Mouse (Mus musculus) liver (tissue): ENCODE results near the gene Fndc3a.

Source experiments
- DNase-seq: peaks from one replicate; pipeline ENCODE4 v3.0.0-alpha.2; 2020; ENCODE audit warnings: mixed read lengths

Gene Fndc3a

DNA sequence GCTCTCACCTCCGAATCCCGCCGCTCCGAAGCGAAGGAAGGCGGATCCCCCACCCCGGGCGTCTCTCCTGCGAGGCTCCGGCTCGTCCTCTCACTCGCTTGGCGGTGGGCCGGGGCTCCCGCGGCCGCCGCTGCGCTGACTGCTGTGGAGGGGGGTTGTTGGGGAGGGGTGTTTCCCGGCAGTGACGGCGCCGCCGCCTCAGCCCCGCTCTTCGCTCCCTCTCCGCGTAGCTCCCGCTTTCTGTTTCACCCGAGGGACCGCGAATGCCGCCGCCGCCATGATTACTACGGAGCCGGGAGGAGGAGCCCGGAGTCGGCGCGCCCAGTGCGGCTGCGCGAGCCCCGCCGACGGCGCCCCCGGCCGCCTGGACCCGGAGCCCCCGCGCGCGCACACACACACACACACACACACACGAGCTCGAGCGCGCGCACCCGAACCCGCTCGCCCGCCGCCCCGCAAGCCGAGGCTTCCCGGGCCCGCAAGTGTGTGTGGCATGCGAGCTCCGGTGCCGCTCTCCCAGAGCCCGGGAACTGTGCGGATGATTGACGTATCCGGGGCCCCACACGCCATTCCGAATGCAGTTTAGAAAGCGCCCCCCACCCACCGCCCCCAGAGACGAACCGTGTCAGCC lies at the start of gene Fndc3a:
TSS of gene Fndc3a (minus strand) at position 294 of the 631 bp plus-strand sequence.
- DNase-seq: peak; percentile 82

DNA sequence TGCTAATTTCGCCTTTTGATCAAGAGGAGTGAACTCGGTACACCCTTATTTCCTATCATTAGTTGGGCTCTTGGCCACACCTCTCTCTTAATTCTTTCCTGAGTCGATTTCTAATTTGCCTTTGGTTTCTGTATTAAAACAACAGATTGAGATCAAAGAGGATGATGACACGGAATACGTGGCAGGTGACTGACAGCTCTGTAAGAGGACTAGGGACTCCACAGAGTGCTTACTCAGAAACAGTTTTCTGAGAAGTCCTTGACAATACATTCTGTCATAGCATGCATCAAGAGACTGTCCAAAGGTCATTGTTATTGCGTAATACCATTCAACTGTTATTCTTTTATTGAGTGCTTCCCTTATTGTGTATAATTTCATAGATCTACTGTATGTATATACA lies 43.1 kb upstream of the Fndc3a start:
- DNase-seq: no peak

- no peak for DNase-seq
Observed at GRCm38 (mm10) chr14:72750426-72751182, 40.8 kb upstream of the Fndc3a start.

- DNase-seq: no peak
Observed at GRCm38 (mm10) chr14:72748331-72748730, 38.5 kb upstream of the Fndc3a start.

DNA sequence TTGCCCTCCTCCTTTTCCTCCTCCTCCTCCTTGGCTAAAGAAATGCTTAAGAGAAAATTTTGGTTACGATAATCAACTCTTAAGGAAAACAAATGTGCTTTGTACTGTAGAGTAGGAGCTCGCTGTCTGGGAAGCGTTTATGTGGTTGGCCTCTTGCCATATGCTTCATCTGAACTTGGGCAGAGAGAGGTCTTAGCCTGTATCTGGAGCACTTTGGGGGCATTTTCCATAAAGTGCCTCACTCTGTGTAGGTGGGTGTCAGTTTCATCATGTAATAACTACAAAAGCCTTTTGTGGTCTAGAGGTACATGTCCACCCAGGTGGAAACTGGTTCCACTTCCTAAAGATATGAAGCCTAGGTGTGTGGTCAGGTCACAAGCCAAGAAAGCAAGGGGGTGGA lies 31.9 kb upstream of the Fndc3a start:
- DNase-seq: no peak

DNA sequence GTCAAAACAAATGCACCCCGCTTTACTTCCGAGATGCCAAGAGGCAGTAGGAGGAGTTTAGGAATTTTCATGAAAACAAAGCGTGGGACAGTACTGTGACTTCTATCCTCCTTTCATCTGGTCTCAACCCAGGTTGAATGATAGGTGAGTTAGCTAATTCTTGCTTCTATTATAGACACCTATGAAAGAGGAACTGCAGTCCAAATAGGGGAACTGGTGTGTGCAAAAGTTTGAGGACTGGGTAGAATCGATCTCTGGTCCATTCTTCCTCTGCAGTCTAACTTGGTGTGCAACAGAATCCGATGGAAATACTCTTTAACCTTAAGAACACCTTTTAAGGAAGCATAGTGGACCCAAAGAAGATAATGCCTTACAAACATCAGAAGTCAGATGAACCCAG lies 30.5 kb upstream of the Fndc3a start:
- no peak for DNase-seq

- no peak for DNase-seq
Observed at GRCm38 (mm10) chr14:72739484-72740208, 29.8 kb upstream of the Fndc3a start.

DNA sequence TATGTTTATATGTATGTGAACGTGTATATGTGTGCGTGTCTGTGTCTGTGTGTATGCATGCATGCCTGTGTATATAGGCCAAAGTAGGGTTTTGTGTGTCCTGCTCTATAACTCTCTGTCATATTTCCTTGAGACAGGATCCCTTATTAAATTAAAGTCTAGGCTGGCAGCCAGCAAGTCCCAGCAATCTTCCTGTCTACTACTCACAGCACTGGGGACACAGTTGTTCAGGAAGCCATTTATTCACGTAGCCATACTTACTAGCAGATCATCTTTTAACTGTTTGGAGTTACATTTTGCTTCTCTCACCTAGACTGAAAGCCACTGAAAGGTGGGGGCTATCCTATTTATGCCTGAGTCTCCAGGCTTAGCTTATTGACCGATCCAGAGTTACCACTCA lies 29.0 kb upstream of the Fndc3a start:
- DNase-seq: no peak

- no peak for DNase-seq
Observed at GRCm38 (mm10) chr14:72738217-72738616, 28.4 kb upstream of the Fndc3a start.

GRCm38 (mm10) chr14:72725865-72726264 lies 16.1 kb upstream of the Fndc3a start:
- DNase-seq: no peak

GRCm38 (mm10) chr14:72722274-72723053 lies 12.7 kb upstream of the Fndc3a start:
- no peak for DNase-seq

- DNase-seq: no peak
Observed at GRCm38 (mm10) chr14:72716175-72716574, 6.4 kb upstream of the Fndc3a start.

- no peak for DNase-seq
Observed at GRCm38 (mm10) chr14:72711130-72711529, 1.3 kb upstream of the Fndc3a start.

GRCm38 (mm10) chr14:72710341-72711027 lies 681 bp upstream of the Fndc3a start:
- DNase-seq: peak; percentile 23

GRCm38 (mm10) chr14:72709091-72709709 lies 603 bp downstream of the Fndc3a start:
- DNase-seq: peak; percentile 58

DNA sequence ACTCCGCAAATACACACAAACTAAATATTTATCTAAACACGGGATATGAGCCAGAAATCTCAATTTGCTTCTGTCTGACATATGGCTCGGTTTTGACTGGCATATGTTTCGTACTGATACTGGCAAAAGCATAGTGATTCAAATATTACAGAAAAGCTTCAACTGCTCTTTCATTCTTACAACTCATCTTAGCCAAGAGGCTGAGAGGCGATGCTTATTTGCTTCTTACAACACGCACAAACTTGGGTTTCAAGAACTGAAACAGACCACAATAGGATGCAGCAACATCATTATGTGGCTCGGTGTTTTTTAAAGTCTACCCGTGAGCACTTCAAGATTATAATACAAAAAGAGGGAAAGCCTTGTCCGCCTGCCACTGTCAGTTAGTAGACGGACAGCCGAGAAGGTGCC lies 1.2 kb downstream of the Fndc3a start:
- no peak for DNase-seq

DNA sequence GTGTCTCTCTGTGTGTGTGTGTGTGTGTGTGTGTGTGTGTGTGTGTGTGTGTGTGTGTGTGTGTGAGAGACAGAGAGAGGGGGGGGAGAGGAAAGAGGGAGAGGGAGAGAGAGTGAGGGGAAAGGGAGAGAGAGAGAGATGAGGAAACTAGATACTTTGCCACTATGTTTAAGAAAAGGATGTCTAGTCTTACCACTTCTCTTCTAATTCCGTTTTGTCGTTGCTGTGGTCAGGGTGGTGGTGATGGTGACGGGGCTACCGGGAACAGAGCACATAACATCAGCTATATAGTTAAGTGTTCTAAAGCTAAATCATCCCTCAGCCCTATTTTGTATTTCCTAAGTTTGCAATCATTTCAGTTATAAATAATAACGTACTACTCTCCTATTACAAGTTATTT lies 9.7 kb downstream of the Fndc3a start:
- peak; percentile 6 for DNase-seq

GRCm38 (mm10) chr14:72691406-72691805 lies 18.4 kb downstream of the Fndc3a start:
- no peak for DNase-seq

DNA sequence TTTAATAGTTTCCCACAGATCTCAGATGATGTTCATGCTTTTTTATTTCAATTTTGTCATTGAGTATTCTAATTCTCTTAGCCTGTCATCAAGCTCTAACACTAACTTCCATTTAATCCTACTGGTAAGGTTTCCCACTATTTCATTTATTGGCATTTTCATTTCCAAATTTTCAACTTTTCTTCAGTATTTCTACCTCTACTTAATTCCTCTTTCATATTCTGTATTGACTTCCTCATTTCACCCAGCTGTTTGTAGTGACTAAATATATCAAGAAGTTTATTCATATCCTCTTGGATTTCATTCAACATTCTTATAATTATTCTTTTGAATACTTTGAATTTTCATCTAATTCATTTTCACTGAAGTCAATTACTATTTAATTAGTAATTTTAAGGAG lies 20.3 kb downstream of the Fndc3a start:
- no peak for DNase-seq

- no peak for DNase-seq
Observed at GRCm38 (mm10) chr14:72684857-72685370, 24.9 kb downstream of the Fndc3a start.

GRCm38 (mm10) chr14:72677247-72677646 lies 32.6 kb downstream of the Fndc3a start:
- DNase-seq: no peak

DNA sequence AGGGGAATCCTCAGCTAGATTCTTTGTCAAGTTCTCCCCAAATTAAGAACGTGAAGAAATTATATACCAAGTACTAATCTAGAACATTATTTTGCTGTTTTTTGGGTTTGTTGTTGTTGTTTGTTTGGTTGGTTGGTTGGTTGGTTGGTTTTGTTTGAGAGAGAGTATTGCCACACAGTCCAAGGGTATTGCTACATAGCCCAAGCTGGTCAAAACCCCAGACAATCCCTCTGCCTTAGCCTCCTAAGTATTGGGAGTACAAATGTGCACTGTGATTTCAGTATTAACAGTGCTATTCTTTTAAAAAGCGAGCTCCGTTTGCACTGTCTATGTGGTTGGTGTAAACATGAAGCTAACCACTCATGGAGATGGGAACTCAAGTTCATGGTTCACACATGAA lies 37.9 kb downstream of the Fndc3a start:
- DNase-seq: no peak
